Mouse (Mus musculus): ENCODE data around the gene Spdye4c. TPM values are rescaled to one million over a fixed set of nuclear protein-coding genes. Genes with fewer than 3 reads are reported as not detected.

The Spdye4c gene
- total and polyA plus RNA-seq, 3 experiments = not detected

DNA sequence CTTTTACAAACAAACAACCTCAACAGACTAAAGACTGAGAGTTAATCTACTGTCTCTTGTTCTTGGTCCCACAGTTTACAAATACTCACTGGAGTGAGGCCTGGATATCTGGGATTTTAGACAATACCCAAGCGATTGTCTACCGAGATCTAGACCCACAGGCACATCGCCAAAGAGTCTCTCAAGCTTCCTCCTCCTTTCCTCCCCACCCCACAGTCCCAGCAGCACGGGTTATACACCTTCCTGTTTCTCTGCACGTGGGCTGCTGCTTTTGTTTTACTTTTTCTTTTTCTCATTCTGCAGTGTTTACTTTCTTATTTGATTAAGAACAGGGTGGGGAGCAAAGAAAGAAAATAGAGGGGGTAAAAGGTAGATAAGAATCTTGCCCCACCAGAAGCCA lies 22.4 kb downstream of the Spdye4c start:
- Histone ChIP-seq H3K79me2 (ENCODE audit: control insufficient read depth, insufficient read depth, low read length, poor library complexity) (no peaks in the 10 kb centered on the region), H3K9ac (ENCODE audit: control insufficient read depth, low read depth, low read length, poor library complexity, severe bottlenecking) (no peak overlapping the region), H3K4me3 (ENCODE audit: control insufficient read depth in 1 of 2, insufficient read depth in 1 of 2, low read depth in 2 of 2, low read length in 2 of 2) (no peak overlapping the region), H3K36me3 (ENCODE audit: control insufficient read depth in 1 of 2, insufficient read depth in 2 of 2, low read length in 2 of 2) (peaks cover 0 to 32% of the 10 kb centered on the region in 2 experiments; a peak in 2 of 4 replicates), H3K9me3 (replicated peaks; ENCODE audit: insufficient read depth, low read length) (no peaks in the 10 kb centered on the region), H3K4me1 (ENCODE audit: control insufficient read depth in 1 of 2, insufficient read depth in 2 of 2, low read length in 2 of 2) (no peaks in the 10 kb centered on the region), H3K27me3 (ENCODE audit: control insufficient read depth in 1 of 2, insufficient read depth in 2 of 2, low read length in 2 of 2) (no peaks in the 10 kb centered on the region), H3K27ac (ENCODE audit: control insufficient read depth, low read depth, low read length) (no peak overlapping the region)
- DNase-seq (ENCODE audit: low read depth, low spot score) = no peak
- TF ChIP-seq RAD21 (IDR thresholded peaks at IDR 0.05; ENCODE audit: low read depth, low read length) (no peak), POLR2AphosphoS5 (IDR thresholded peaks at IDR 0.05; ENCODE audit: borderline replicate concordance, low read depth, low read length) (no peak), ZMIZ1 (IDR thresholded peaks at IDR 0.05; ENCODE audit: low read depth, low read length) (no peak), POLR2A (IDR thresholded peaks at IDR 0.05; ENCODE audit: control insufficient read depth in 1 of 2, insufficient read depth in 1 of 2, low read depth in 1 of 2, low read length in 2 of 2, poor library complexity in 1 of 2) (no peak), CTCF (IDR thresholded peaks at IDR 0.05 in 2 of 3, conservative IDR thresholded peaks at IDR 0.05 in 1 of 3; ENCODE audit: control insufficient read depth in 1 of 3, insufficient read depth in 1 of 3, low read depth in 2 of 3, low read length in 3 of 3, poor library complexity in 1 of 3, severe bottlenecking in 1 of 3) (no peak), ELF1 (IDR thresholded peaks at IDR 0.05; ENCODE audit: low read depth, low read length) (no peak), ETS1 (IDR thresholded peaks at IDR 0.05; ENCODE audit: low read depth, low read length) (no peak), TAL1 (IDR thresholded peaks at IDR 0.05; ENCODE audit: low read length) (no peak), USF1 (IDR thresholded peaks at IDR 0.05; ENCODE audit: low read depth, low read length) (no peak), E2F4 (IDR thresholded peaks at IDR 0.05; ENCODE audit: borderline replicate concordance, low read depth, low read length) (no peak), CHD1 (IDR thresholded peaks at IDR 0.05; ENCODE audit: low read depth, low read length) (no peak), MAX (IDR thresholded peaks at IDR 0.05; ENCODE audit: low read length) (no peak), ZNF384 (IDR thresholded peaks at IDR 0.05; ENCODE audit: low read depth, low read length) (no peak), GATA1 (IDR thresholded peaks at IDR 0.05; ENCODE audit: low read depth, low read length) (no peak), EP300 (IDR thresholded peaks at IDR 0.05; ENCODE audit: low read depth in 1 of 2, low read length in 2 of 2) (no peak), NELFE (IDR thresholded peaks at IDR 0.05; ENCODE audit: low read depth, low read length) (no peak), MYC (IDR thresholded peaks at IDR 0.05; ENCODE audit: low read depth, low read length) (no peak), MYB (IDR thresholded peaks at IDR 0.05; ENCODE audit: low read depth, low read length) (no peak), POLR2AphosphoS2 (IDR thresholded peaks at IDR 0.05; ENCODE audit: low read length) (no peak), SMC3 (IDR thresholded peaks at IDR 0.05; ENCODE audit: low read depth, low read length) (no peak)

DNA sequence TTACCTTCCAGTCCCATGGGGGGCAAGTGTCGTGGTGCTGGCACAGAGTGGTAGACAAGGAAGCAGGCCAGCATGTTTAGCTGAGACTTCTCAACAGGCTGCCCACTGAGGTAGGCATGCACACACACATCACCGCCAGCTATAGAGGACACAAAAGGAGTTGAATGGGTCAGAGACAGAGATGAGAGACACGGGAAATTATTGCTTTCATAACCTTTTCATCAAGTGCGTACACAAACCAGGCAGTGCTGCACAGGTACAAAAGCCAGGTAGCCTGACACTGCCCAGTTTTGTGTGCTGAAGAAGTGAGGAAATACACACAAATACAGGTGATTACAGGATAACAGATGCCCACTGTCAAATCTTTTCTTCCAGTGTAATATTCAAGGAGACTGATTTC lies 24.4 kb downstream of the Spdye4c start:
- no peak overlapping the region for H3K4me3 ChIP-seq (ENCODE audit: control insufficient read depth in 1 of 2, insufficient read depth in 1 of 2, low read depth in 2 of 2, low read length in 2 of 2)
- TF ChIP-seq USF2 (IDR thresholded peaks at IDR 0.05; ENCODE audit: borderline replicate concordance in 1 of 2, insufficient read depth in 1 of 2, low read depth in 1 of 2, low read length in 2 of 2) (no peak), ZNF384 (IDR thresholded peaks at IDR 0.05; ENCODE audit: low read depth, low read length) (no peak), MEF2A (IDR thresholded peaks at IDR 0.05; ENCODE audit: extremely low read depth, insufficient replicate concordance, low read depth, low read length, poor library complexity, severe bottlenecking) (no peak), NRF1 (IDR thresholded peaks at IDR 0.05; ENCODE audit: insufficient read depth, low read depth, low read length, poor library complexity, severe bottlenecking) (no peak), MAZ (IDR thresholded peaks at IDR 0.05; ENCODE audit: low read depth, low read length) (no peak), SMC3 (IDR thresholded peaks at IDR 0.05; ENCODE audit: low read depth, low read length) (no peak), ZMIZ1 (IDR thresholded peaks at IDR 0.05; ENCODE audit: low read depth, low read length) (no peak), GATA1 (IDR thresholded peaks at IDR 0.05; ENCODE audit: low read depth, low read length) (no peak)
- no peaks in the 10 kb centered on the region for H3K79me2 ChIP-seq (ENCODE audit: control insufficient read depth, insufficient read depth, low read length, poor library complexity)

More for the DNA sequence above, 24.4 kb downstream of the Spdye4c start:
- Histone ChIP-seq H3K27ac (ENCODE audit: control insufficient read depth, low read depth, low read length) (no peak overlapping the region), H3K4me1 (ENCODE audit: control insufficient read depth in 1 of 2, insufficient read depth in 2 of 2, low read length in 2 of 2) (peaks cover 0 to 5% of the 10 kb centered on the region in 2 experiments; a peak in 2 of 4 replicates), H3K9ac (ENCODE audit: control insufficient read depth, low read depth, low read length, poor library complexity, severe bottlenecking) (no peak overlapping the region), H3K36me3 (ENCODE audit: control insufficient read depth in 1 of 2, insufficient read depth in 2 of 2, low read length in 2 of 2) (peaks cover 9 to 42% of the 10 kb centered on the region in 2 experiments), H3K27me3 (ENCODE audit: control insufficient read depth in 1 of 2, insufficient read depth in 2 of 2, low read length in 2 of 2) (no peaks in the 10 kb centered on the region), H3K9me3 (replicated peaks; ENCODE audit: insufficient read depth, low read length) (no peaks in the 10 kb centered on the region)
- DNase-seq (ENCODE audit: low read depth, low spot score) = no peak
